Mouse (Mus musculus): ENCODE data around the gene Syndig1. TPM values are rescaled to one million over a fixed set of nuclear protein-coding genes. Genes with fewer than 3 reads are reported as not detected.
A peak's percentile ranks its signal among the peaks of the same experiment; 100 is the strongest.

Gene Syndig1
- polyA plus RNA-seq, 1 experiment from 2014 or later = 16.4 TPM

GRCm38 (mm10) chr2:149861002-149861401, 32.0 kb downstream of the Syndig1 start:
- ATAC-seq (no peak), DNase-seq (ENCODE audit: low spot score) (no peak)
- H3K4me3 ChIP-seq (ENCODE audit: low read depth, low read length) = no peak overlapping the region
- no peaks in the 10 kb centered on the region for H3K9me3 ChIP-seq (replicated peaks; ENCODE audit: control insufficient read depth, low read length)
- no peak overlapping the region for H3K9ac ChIP-seq (ENCODE audit: low read length)
- WGBS = 85% methylated on average over 3 of the region's 3 CpGs
- no peaks in the 10 kb centered on the region for H3K27me3 ChIP-seq (replicated peaks; ENCODE audit: control insufficient read depth, insufficient read depth, low read length)
- H3K27ac ChIP-seq (ENCODE audit: low read depth, low read length) = no peak overlapping the region
- H3K4me1 ChIP-seq (ENCODE audit: control insufficient read depth, insufficient read depth, low read length) = no peaks in the 10 kb centered on the region
- no peak overlapping the region for H3K4me2 ChIP-seq (ENCODE audit: low read length)
- H3K36me3 ChIP-seq (ENCODE audit: control insufficient read depth, insufficient read depth, low read length) = no peaks in the 10 kb centered on the region

- 64% methylated on average over 5 of the region's 5 CpGs for WGBS
- H3K4me3 ChIP-seq (ENCODE audit: low read depth, low read length) = no peak overlapping the region
- no peak for DNase-seq (ENCODE audit: low spot score)
Observed at GRCm38 (mm10) chr2:149865914-149866435, 37.0 kb downstream of the Syndig1 start.

GRCm38 (mm10) chr2:149870496-149870895, 41.5 kb downstream of the Syndig1 start:
- no peaks in the 10 kb centered on the region for H3K27me3 ChIP-seq (replicated peaks; ENCODE audit: control insufficient read depth, insufficient read depth, low read length)
- H3K4me2 ChIP-seq (ENCODE audit: low read length) = no peak overlapping the region
- no peak overlapping the region for H3K27ac ChIP-seq (ENCODE audit: low read depth, low read length)
- no peaks in the 10 kb centered on the region for H3K36me3 ChIP-seq (ENCODE audit: control insufficient read depth, insufficient read depth, low read length)
- no peaks in the 10 kb centered on the region for H3K9me3 ChIP-seq (replicated peaks; ENCODE audit: control insufficient read depth, low read length)
- H3K9ac ChIP-seq (ENCODE audit: low read length) = no peak overlapping the region
- 69% methylated on average over 2 of the region's 2 CpGs for WGBS
- no peak overlapping the region for H3K4me3 ChIP-seq (ENCODE audit: low read depth, low read length)
- ATAC-seq = no peak
- no peak for DNase-seq (ENCODE audit: low spot score)
- no peaks in the 10 kb centered on the region for H3K4me1 ChIP-seq (ENCODE audit: control insufficient read depth, insufficient read depth, low read length)

More at GRCm38 (mm10) chr2:149865914-149866435, 37.0 kb downstream of the Syndig1 start:
- ATAC-seq = no peak
- H3K4me2 ChIP-seq (ENCODE audit: low read length) = no peak overlapping the region
- no peak overlapping the region for H3K9ac ChIP-seq (ENCODE audit: low read length)
- H3K27ac ChIP-seq (ENCODE audit: low read depth, low read length) = no peak overlapping the region
- no peaks in the 10 kb centered on the region for H3K4me1 ChIP-seq (ENCODE audit: control insufficient read depth, insufficient read depth, low read length)
- no peaks in the 10 kb centered on the region for H3K9me3 ChIP-seq (replicated peaks; ENCODE audit: control insufficient read depth, low read length)
- no peaks in the 10 kb centered on the region for H3K27me3 ChIP-seq (replicated peaks; ENCODE audit: control insufficient read depth, insufficient read depth, low read length)
- no peaks in the 10 kb centered on the region for H3K36me3 ChIP-seq (ENCODE audit: control insufficient read depth, insufficient read depth, low read length)

GRCm38 (mm10) chr2:149872496-149872895, 43.5 kb downstream of the Syndig1 start:
- Histone ChIP-seq H3K9ac (ENCODE audit: low read length) (no peak overlapping the region), H3K4me1 (ENCODE audit: control insufficient read depth, insufficient read depth, low read length) (no peaks in the 10 kb centered on the region), H3K4me2 (ENCODE audit: low read length) (no peak overlapping the region), H3K9me3 (replicated peaks; ENCODE audit: control insufficient read depth, low read length) (no peaks in the 10 kb centered on the region), H3K36me3 (ENCODE audit: control insufficient read depth, insufficient read depth, low read length) (no peaks in the 10 kb centered on the region), H3K27me3 (replicated peaks; ENCODE audit: control insufficient read depth, insufficient read depth, low read length) (no peaks in the 10 kb centered on the region), H3K4me3 (ENCODE audit: low read depth, low read length) (no peak overlapping the region), H3K27ac (ENCODE audit: low read depth, low read length) (no peak overlapping the region)
- no peak for ATAC-seq
- 98% methylated on average over 4 of the region's 4 CpGs for WGBS
- DNase-seq (ENCODE audit: low spot score) = no peak

- ATAC-seq (no peak), DNase-seq (ENCODE audit: low spot score) (no peak)
- 92% methylated on average over 3 of the region's 3 CpGs for WGBS
- no peaks in the 10 kb centered on the region for H3K36me3 ChIP-seq (ENCODE audit: control insufficient read depth, insufficient read depth, low read length)
- no peak overlapping the region for H3K4me3 ChIP-seq (ENCODE audit: low read depth, low read length)
- H3K9ac ChIP-seq (ENCODE audit: low read length) = no peak overlapping the region
- H3K27ac ChIP-seq (ENCODE audit: low read depth, low read length) = no peak overlapping the region
- H3K4me1 ChIP-seq (ENCODE audit: control insufficient read depth, insufficient read depth, low read length) = no peaks in the 10 kb centered on the region
- H3K4me2 ChIP-seq (ENCODE audit: low read length) = no peak overlapping the region
- no peaks in the 10 kb centered on the region for H3K27me3 ChIP-seq (replicated peaks; ENCODE audit: control insufficient read depth, insufficient read depth, low read length)
- H3K9me3 ChIP-seq (replicated peaks; ENCODE audit: control insufficient read depth, low read length) = no peaks in the 10 kb centered on the region
Observed at GRCm38 (mm10) chr2:149873346-149873745, 44.3 kb downstream of the Syndig1 start.

- H3K9ac ChIP-seq (ENCODE audit: low read length) = no peak overlapping the region
- H3K9me3 ChIP-seq (replicated peaks; ENCODE audit: control insufficient read depth, low read length) = no peaks in the 10 kb centered on the region
- no peak for DNase-seq (ENCODE audit: low spot score)
- no peak overlapping the region for H3K4me2 ChIP-seq (ENCODE audit: low read length)
- H3K4me3 ChIP-seq (ENCODE audit: low read depth, low read length) = no peak overlapping the region
- no peaks in the 10 kb centered on the region for H3K27me3 ChIP-seq (replicated peaks; ENCODE audit: control insufficient read depth, insufficient read depth, low read length)
- ATAC-seq = no peak
- H3K36me3 ChIP-seq (ENCODE audit: control insufficient read depth, insufficient read depth, low read length) = no peaks in the 10 kb centered on the region
- whole genome bisulfite sequencing = 87% methylated on average over 2 of the region's 2 CpGs
- no peaks in the 10 kb centered on the region for H3K4me1 ChIP-seq (ENCODE audit: control insufficient read depth, insufficient read depth, low read length)
- H3K27ac ChIP-seq (ENCODE audit: low read depth, low read length) = no peak overlapping the region
Observed at GRCm38 (mm10) chr2:149877954-149878353, 48.9 kb downstream of the Syndig1 start.

GRCm38 (mm10) chr2:149887634-149888033, 58.6 kb downstream of the Syndig1 start:
- peaks cover 3% of the 10 kb centered on the region; the same call in 1 of the 2 replicates for H3K4me1 ChIP-seq (ENCODE audit: control insufficient read depth, insufficient read depth, low read length)
- H3K27ac ChIP-seq (ENCODE audit: low read depth, low read length) = no peak overlapping the region
- H3K9ac ChIP-seq (ENCODE audit: low read length) = no peak overlapping the region
- H3K4me2 ChIP-seq (ENCODE audit: low read length) = no peak overlapping the region
- H3K36me3 ChIP-seq (ENCODE audit: control insufficient read depth, insufficient read depth, low read length) = no peaks in the 10 kb centered on the region
- no peak for DNase-seq (ENCODE audit: low spot score)
- no peak for ATAC-seq
- 0 out of 2 replicates have a peak, but pooled peaks cover 2% of the 10 kb centered on the region for H3K9me3 ChIP-seq (replicated peaks; ENCODE audit: control insufficient read depth, low read length)
- H3K27me3 ChIP-seq (replicated peaks; ENCODE audit: control insufficient read depth, insufficient read depth, low read length) = no peaks in the 10 kb centered on the region
- no peak overlapping the region for H3K4me3 ChIP-seq (ENCODE audit: low read depth, low read length)

- Histone ChIP-seq H3K27ac (ENCODE audit: low read depth, low read length) (no peak overlapping the region), H3K36me3 (ENCODE audit: control insufficient read depth, insufficient read depth, low read length) (no peaks in the 10 kb centered on the region), H3K9me3 (replicated peaks; ENCODE audit: control insufficient read depth, low read length) (no peaks in the 10 kb centered on the region), H3K4me2 (ENCODE audit: low read length) (no peak overlapping the region), H3K9ac (ENCODE audit: low read length) (no peak overlapping the region), H3K4me3 (ENCODE audit: low read depth, low read length) (no peak overlapping the region), H3K27me3 (replicated peaks; ENCODE audit: control insufficient read depth, insufficient read depth, low read length) (no peaks in the 10 kb centered on the region), H3K4me1 (ENCODE audit: control insufficient read depth, insufficient read depth, low read length) (peaks cover 3% of the 10 kb centered on the region; the same call in 1 of the 2 replicates)
- DNase-seq (ENCODE audit: low spot score) (peak; percentile 61), ATAC-seq (peak; percentile 77)
- 0% methylated on average over 2 of the region's 2 CpGs for WGBS
Observed at GRCm38 (mm10) chr2:149891647-149892046, 62.6 kb downstream of the Syndig1 start.

- Histone ChIP-seq H3K9ac (ENCODE audit: low read length) (no peak overlapping the region), H3K4me2 (ENCODE audit: low read length) (no peak overlapping the region), H3K36me3 (ENCODE audit: control insufficient read depth, insufficient read depth, low read length) (no peaks in the 10 kb centered on the region), H3K4me3 (ENCODE audit: low read depth, low read length) (no peak overlapping the region), H3K27ac (ENCODE audit: low read depth, low read length) (no peak overlapping the region), H3K4me1 (ENCODE audit: control insufficient read depth, insufficient read depth, low read length) (peaks cover 3% of the 10 kb centered on the region; the same call in 1 of the 2 replicates), H3K9me3 (replicated peaks; ENCODE audit: control insufficient read depth, low read length) (no peaks in the 10 kb centered on the region), H3K27me3 (replicated peaks; ENCODE audit: control insufficient read depth, insufficient read depth, low read length) (no peaks in the 10 kb centered on the region)
- ATAC-seq (no peak), DNase-seq (ENCODE audit: low spot score) (no peak)
- 78% methylated on average over 2 of the region's 2 CpGs for WGBS
Observed at GRCm38 (mm10) chr2:149896337-149896736, 67.3 kb downstream of the Syndig1 start.

Measured in forebrain, embryonic 14.5 days (tissue).